Comparison of ENCODE assay signal across 9 mouse cellular contexts in genomic region chr1:88289917-88290316, GRCm38 (mm10). TPM values are rescaled to one million over a fixed set of nuclear protein-coding genes. Genes with fewer than 3 reads are reported as not detected.
DNase-seq lines count a peak whose midpoint lies in the region; ATAC-seq and TF ChIP-seq lines count a peak whose summit lies in the region.
"Had no signal": no experiment of that assay in that cellular context is flagged by ENCODE, and none has a peak within 500 bp of the region (broad histone marks: within the 10 kb centered on the region; RNA-seq: fewer than 3 reads in every experiment).

No protein-coding gene starts in this region.

- no peak overlapping the region for H3K9ac ChIP-seq in liver, embryonic 12.5 days
- H3K9ac ChIP-seq in embryonic facial prominence, embryonic 11.5 days (replicated peaks; ENCODE audit: low read length), result no peak overlapping the region
- H3K9ac ChIP-seq: limb, embryonic 13.5 days had no signal

- TF ChIP-seq POLR2A in cerebellum, adult 2 months (IDR thresholded peaks at IDR 0.05; ENCODE audit: borderline replicate concordance, insufficient read depth, low read length), result no peak

- H3K4me3 ChIP-seq in cerebellum, adult 2 months (replicated peaks; ENCODE audit: insufficient read depth, low read depth, low read length), result no peak overlapping the region
- H3K4me3 ChIP-seq in liver, embryonic 12.5 days, result no peak overlapping the region
- no peak overlapping the region for H3K4me3 ChIP-seq in embryonic facial prominence, embryonic 11.5 days (ENCODE audit: low read depth, low read length)
- H3K4me3 ChIP-seq: limb, embryonic 13.5 days had no signal

- TF ChIP-seq CTCF in cerebellum, adult 2 months (IDR thresholded peaks at IDR 0.05; ENCODE audit: borderline replicate concordance, insufficient read depth, low read depth, low read length), result peak; percentile 49; the same call in 1 of the 2 replicates

- H3K36me3 ChIP-seq in liver, embryonic 12.5 days, result no peaks in the 10 kb centered on the region
- H3K36me3 ChIP-seq in embryonic facial prominence, embryonic 11.5 days (replicated peaks; ENCODE audit: control insufficient read depth, insufficient read depth, low read depth, low read length), result no peaks in the 10 kb centered on the region
- H3K36me3 ChIP-seq: limb, embryonic 13.5 days had no signal

- no peak overlapping the region for H3K27ac ChIP-seq in cerebellum, adult 2 months (ENCODE audit: insufficient read depth, low read length)
- H3K27ac ChIP-seq in liver, embryonic 12.5 days, result no peak overlapping the region
- H3K27ac ChIP-seq in embryonic facial prominence, embryonic 11.5 days (replicated peaks; ENCODE audit: low read depth, low read length), result no peak overlapping the region
- H3K27ac ChIP-seq: limb, embryonic 13.5 days had no signal

- no peak for ATAC-seq in liver, embryonic 12.5 days
- ATAC-seq in embryonic facial prominence, embryonic 11.5 days (replicated peaks; ENCODE audit: insufficient number of reproducible peaks, low FRiP score, low TSS enrichment, low read depth), result no peak
- peak; percentile 62 for ATAC-seq in megakaryocyte progenitor cell, adult 5-6 weeks (replicated peaks; ENCODE audit: poor library complexity)

- H3K9me3 ChIP-seq in liver, embryonic 12.5 days (replicated peaks), result peaks cover 30% of the 10 kb centered on the region
- H3K9me3 ChIP-seq in embryonic facial prominence, embryonic 11.5 days (replicated peaks; ENCODE audit: control insufficient read depth, low read length), result peaks cover 46% of the 10 kb centered on the region

- no peak for DNase-seq in cerebellum, adult 2 months
- no peak for DNase-seq in cerebellum, adult 11-12 months
- DNase-seq in liver (peak; percentile 79), ES-CJ7 (ENCODE audit: low read depth, low spot score) (peak; percentile 85)
- DNase-seq in embryonic facial prominence, embryonic 11.5 days (ENCODE audit: low spot score), result peak; percentile 70
- DNase-seq in ovary, postnatal 10 days (ENCODE audit: low spot score), result no peak

- no peak overlapping the region for H3K4me2 ChIP-seq in liver, embryonic 12.5 days
- no peak overlapping the region for H3K4me2 ChIP-seq in embryonic facial prominence, embryonic 11.5 days (ENCODE audit: low read depth, low read length)
- H3K4me2 ChIP-seq: limb, embryonic 13.5 days had no signal

- WGBS in cerebellum, adult 2 months, result 39% methylated on average over 4 of the region's 4 CpGs
- 27% methylated on average over 4 of the region's 4 CpGs for WGBS in liver, embryonic 12.5 days (ENCODE audit: insufficient replicate concordance)
- 36% methylated on average over 4 of the region's 4 CpGs for WGBS in embryonic facial prominence, embryonic 11.5 days

- H3K27me3 ChIP-seq in cerebellum, adult 2 months (ENCODE audit: control insufficient read depth, insufficient read depth, low read length), result no peaks in the 10 kb centered on the region
- H3K27me3 ChIP-seq in liver, embryonic 12.5 days (replicated peaks), result no peaks in the 10 kb centered on the region
- H3K27me3 ChIP-seq in embryonic facial prominence, embryonic 11.5 days (ENCODE audit: control insufficient read depth, insufficient read depth, low read length), result no peaks in the 10 kb centered on the region
- H3K27me3 ChIP-seq: limb, embryonic 13.5 days had no signal

- no peaks in the 10 kb centered on the region for H3K4me1 ChIP-seq in cerebellum, adult 2 months (ENCODE audit: control insufficient read depth, insufficient read depth, low read length)
- no peaks in the 10 kb centered on the region for H3K4me1 ChIP-seq in liver, embryonic 12.5 days
- H3K4me1 ChIP-seq in embryonic facial prominence, embryonic 11.5 days (ENCODE audit: control insufficient read depth, insufficient read depth, low read length), result no peaks in the 10 kb centered on the region
- H3K4me1 ChIP-seq: limb, embryonic 13.5 days had no signal

RNA-seq across cellular contexts. Expression of gene Trpm8, which starts 12.5 kb away (rescaled TPM):
- polyA plus RNA-seq in cerebellum, adult 2 months (2012; rRNA removed), result 0.48 and 0.49 TPM in 2 replicates
- not detected in 2 replicates for polyA plus RNA-seq in liver, embryonic 12.5 days (2016; fragmentation: Nextera tagmentation; extraction: Ambion mirVana)
- polyA plus RNA-seq in embryonic facial prominence, embryonic 11.5 days (2014; fragmentation: Nextera tagmentation; extraction: Ambion mirVana), result not detected in 2 replicates
- total RNA-seq in megakaryocyte progenitor cell, adult 5-6 weeks (2015), result not detected in 2 replicates
- total RNA-seq in megakaryocyte progenitor cell, adult 5-6 weeks (2017), result not detected in 2 replicates
- polyA plus RNA-seq: limb, embryonic 13.5 days had no signal

RNA-seq across cellular contexts. Expression of gene Hjurp, which starts 12.5 kb away (rescaled TPM):
- 79.1 and 80.4 TPM in 2 replicates for polyA plus RNA-seq in cerebellum, adult 2 months (2012; rRNA removed)
- polyA plus RNA-seq in liver, embryonic 12.5 days (2016; fragmentation: Nextera tagmentation; extraction: Ambion mirVana), result 104 and 106 TPM in 2 replicates
- polyA plus RNA-seq in embryonic facial prominence, embryonic 11.5 days (2014; fragmentation: Nextera tagmentation; extraction: Ambion mirVana), result 139 and 152 TPM in 2 replicates
- total RNA-seq in megakaryocyte progenitor cell, adult 5-6 weeks (2015), result 104 and 106 TPM in 2 replicates
- 156 and 189 TPM in 2 replicates for total RNA-seq in megakaryocyte progenitor cell, adult 5-6 weeks (2017)

Comparison
In these comparisons a context has a peak if more than half of its experiments do, and no peak if none do; other contexts are left out.
1. DNase-seq: peak in liver (single experiment), ES-CJ7 (single experiment) and embryonic facial prominence, embryonic 11.5 days (single experiment); none in cerebellum, adult 2 months (0 of 2), cerebellum, adult 11-12 months (single experiment) and ovary, postnatal 10 days (single experiment).